ENCODE assay signal across 8 mouse cellular contexts in genomic region chr15:100914734-100915242, GRCm38 (mm10). TPM values are rescaled to one million over a fixed set of nuclear protein-coding genes. Genes with fewer than 3 reads are reported as not detected.
DNase-seq lines count a peak whose midpoint lies in the region; ATAC-seq lines count a peak whose summit lies in the region.

No protein-coding gene starts in this region.

- H3K9ac ChIP-seq in heart, embryonic 14.5 days (ENCODE audit: low read length): peak overlapping the region; percentile 38; the same call in 1 of the 2 replicates
- H3K9ac ChIP-seq in forebrain, embryonic 13.5 days: peak overlapping the region; percentile 10; the same call in 1 of the 2 replicates

- no peak for DNase-seq in heart, postnatal 14 days
- DNase-seq in R1 (ENCODE audit: low read depth, low spot score) (peak; percentile 88), adipocyte (ENCODE audit: low spot score) (no peak)
- DNase-seq in kidney, postnatal 36 days: peak; percentile 11 to 40
- DNase-seq in midbrain, embryonic 10.5 days (ENCODE audit: low spot score): no peak
- DNase-seq in left cerebral cortex, postnatal 14 days (ENCODE audit: low spot score in 2 of 2): no peak

- H3K4me2 ChIP-seq in heart, embryonic 14.5 days (ENCODE audit: low read length): peak overlapping the region; percentile 65
- H3K4me2 ChIP-seq in forebrain, embryonic 13.5 days: peak overlapping the region; percentile 56

- no peaks in the 10 kb centered on the region for H3K9me3 ChIP-seq in heart, embryonic 14.5 days (ENCODE audit: control insufficient read depth, low read length)
- no peaks in the 10 kb centered on the region for H3K9me3 ChIP-seq in forebrain, embryonic 13.5 days (replicated peaks)
- H3K9me3 ChIP-seq in midbrain, embryonic 10.5 days (replicated peaks): peaks cover 5% of the 10 kb centered on the region; the same call in 1 of the 2 replicates

- no peaks in the 10 kb centered on the region for H3K36me3 ChIP-seq in heart, embryonic 14.5 days (ENCODE audit: control insufficient read depth, insufficient read depth, low read length)
- no peaks in the 10 kb centered on the region for H3K36me3 ChIP-seq in forebrain, embryonic 13.5 days (ENCODE audit: poor library complexity, severe bottlenecking)
- H3K36me3 ChIP-seq in midbrain, embryonic 10.5 days: no peaks in the 10 kb centered on the region

- no peak for ATAC-seq in heart, embryonic 14.5 days (ENCODE audit: insufficient number of reproducible peaks, insufficient read depth, low FRiP score, low read depth)
- ATAC-seq in forebrain, embryonic 13.5 days: peak; percentile 73

- peaks cover 0 to 4% of the 10 kb centered on the region in 2 experiments; a peak in 2 of 4 replicates for H3K4me1 ChIP-seq in heart, embryonic 14.5 days (ENCODE audit: control insufficient read depth in 2 of 2, insufficient read depth in 2 of 2, low read length in 2 of 2)
- peaks cover 29% of the 10 kb centered on the region for H3K4me1 ChIP-seq in forebrain, embryonic 13.5 days
- peaks cover 54% of the 10 kb centered on the region for H3K4me1 ChIP-seq in midbrain, embryonic 10.5 days

- H3K27ac ChIP-seq in heart, embryonic 14.5 days (replicated peaks in 1 of 2; ENCODE audit: control insufficient read depth in 1 of 2, insufficient read depth in 1 of 2, low read depth in 2 of 2, low read length in 2 of 2): no peak overlapping the region
- H3K27ac ChIP-seq in forebrain, embryonic 13.5 days: no peak overlapping the region
- H3K27ac ChIP-seq in midbrain, embryonic 10.5 days (replicated peaks): no peak overlapping the region

- 4% methylated on average over 24 of the region's 24 CpGs for WGBS in heart, embryonic 14.5 days
- 5% methylated on average over 24 of the region's 24 CpGs for WGBS in forebrain, embryonic 13.5 days
- WGBS in midbrain, embryonic 10.5 days: 5% methylated on average over 24 of the region's 24 CpGs

- peak overlapping the region; percentile 17 to 18 for H3K4me3 ChIP-seq in heart, embryonic 14.5 days (ENCODE audit: control insufficient read depth in 1 of 2, insufficient read depth in 1 of 2, low read depth in 1 of 2, low read length in 2 of 2)
- H3K4me3 ChIP-seq in forebrain, embryonic 13.5 days: peak overlapping the region; percentile 28
- H3K4me3 ChIP-seq in midbrain, embryonic 10.5 days: peak overlapping the region; percentile 30

- H3K27me3 ChIP-seq in heart, embryonic 14.5 days (ENCODE audit: control insufficient read depth, insufficient read depth, low read length): no peaks in the 10 kb centered on the region; the same call in 1 of the 2 replicates
- no peaks in the 10 kb centered on the region for H3K27me3 ChIP-seq in forebrain, embryonic 13.5 days
- H3K27me3 ChIP-seq in midbrain, embryonic 10.5 days (ENCODE audit: low read depth, poor library complexity, severe bottlenecking): no peaks in the 10 kb centered on the region; the same call in 1 of the 2 replicates

- intact Hi-C loops in heart, postnatal 14 days (cut with DNase I): no loop called here
- intact Hi-C loops in left cerebral cortex, postnatal 14 days (cut with DNase I): no loop called here

RNA-seq across cellular contexts. Expression of gene Scn8a, which starts 45.1 kb away (rescaled TPM):
- polyA plus RNA-seq in heart, embryonic 14.5 days (2014; fragmentation: Nextera tagmentation; extraction: Ambion mirVana): 0.27 and 0.31 TPM in 2 replicates
- total RNA-seq in heart, postnatal 14 days (2021): under 1 TPM; 0.48 to 0.76 TPM
- polyA plus RNA-seq in forebrain, embryonic 13.5 days (2015; fragmentation: Nextera tagmentation; extraction: Ambion mirVana): 13.3 and 17.1 TPM in 2 replicates
- polyA plus RNA-seq in midbrain, embryonic 10.5 days (2016; fragmentation: Nextera tagmentation; extraction: Ambion mirVana): 10.6 and 12.3 TPM in 2 replicates
- total RNA-seq in left cerebral cortex, postnatal 14 days (2021): 100 to 1,000 TPM; 203 to 219 TPM

Comparison
In these comparisons a context has a peak if more than half of its experiments do, and no peak if none do; other contexts are left out.
1. DNase-seq: peak in R1 (single experiment) and kidney, postnatal 36 days (2 of 2); none in heart, postnatal 14 days (0 of 2), midbrain, embryonic 10.5 days (single experiment), left cerebral cortex, postnatal 14 days (0 of 2) and adipocyte (single experiment).
2. Peak in every context shown above with its lines, with median percentiles within 50 percentile points of each other: H3K4me3 ChIP-seq.